Mouse (Mus musculus): ENCODE results near the gene Zfp94. TPM values are rescaled to one million over a fixed set of nuclear protein-coding genes. Genes with fewer than 3 reads are reported as not detected.

Gene Zfp94
- polyA plus RNA-seq, 1 experiment from 2014 or later: 10.7 TPM

- DNase-seq (ENCODE audit: low spot score) (no peak), ATAC-seq (replicated peaks; ENCODE audit: insufficient number of reproducible peaks, low FRiP score, low TSS enrichment, low read depth) (no peak)
- 83% methylated on average over 14 of the region's 14 CpGs for WGBS
- H3K4me2 ChIP-seq (ENCODE audit: low read depth, low read length): no peak overlapping the region
- H3K9me3 ChIP-seq (replicated peaks; ENCODE audit: control insufficient read depth, low read length): no peaks in the 10 kb centered on the region
- no peaks in the 10 kb centered on the region; the same call in 1 of the 2 replicates for H3K36me3 ChIP-seq (replicated peaks; ENCODE audit: control insufficient read depth, insufficient read depth, low read depth, low read length)
- H3K27me3 ChIP-seq (ENCODE audit: control insufficient read depth, insufficient read depth, low read length): no peaks in the 10 kb centered on the region
- no peaks in the 10 kb centered on the region for H3K4me1 ChIP-seq (ENCODE audit: control insufficient read depth, insufficient read depth, low read length)
- no peak overlapping the region for H3K27ac ChIP-seq (replicated peaks; ENCODE audit: low read depth, low read length)
- no peak overlapping the region for H3K4me3 ChIP-seq (ENCODE audit: low read depth, low read length)
- no peak overlapping the region for H3K9ac ChIP-seq (replicated peaks; ENCODE audit: low read length)
Observed at GRCm38 (mm10) chr7:24327281-24327975, 11.0 kb upstream of the Zfp94 start.

DNA sequence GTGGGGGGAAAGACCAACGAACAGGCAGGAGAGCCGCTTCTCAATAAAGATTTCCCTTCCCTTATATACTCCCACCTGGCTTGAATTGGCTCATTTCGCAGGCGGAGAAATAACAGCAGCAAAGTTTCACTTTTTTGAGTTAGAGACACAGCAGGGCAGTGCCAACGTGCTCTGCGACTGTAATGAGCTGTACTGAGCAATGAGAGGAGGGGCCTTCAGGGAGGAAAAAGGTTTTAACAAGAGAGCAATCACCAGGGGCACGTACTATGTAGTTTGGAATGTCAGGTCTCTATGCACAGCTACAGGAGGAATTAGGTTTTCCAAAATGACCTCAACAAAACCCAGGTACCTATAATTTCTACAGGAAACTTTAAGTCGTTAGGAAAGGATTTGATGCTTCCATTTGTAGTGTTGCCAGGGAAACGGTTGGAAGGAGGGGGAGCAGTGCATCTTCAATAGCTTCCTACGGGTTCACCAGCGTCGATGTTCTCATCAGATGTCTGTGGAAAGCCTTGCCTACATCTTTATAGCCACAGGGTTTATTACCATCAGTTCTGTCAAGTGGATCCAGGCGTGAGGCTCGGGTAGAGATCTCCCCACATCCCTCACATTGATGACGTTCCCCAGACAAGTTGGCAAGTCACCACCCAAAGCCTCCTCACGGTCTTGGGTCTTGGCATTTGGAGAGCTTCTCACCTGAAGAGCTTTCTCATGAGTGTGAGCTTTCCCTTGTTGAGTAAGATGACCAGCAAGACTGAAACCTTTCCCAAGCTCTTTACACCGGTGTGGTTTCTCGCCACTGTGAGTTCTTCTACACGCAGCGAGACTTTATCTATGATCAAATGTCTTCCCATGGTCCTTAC is 10.0 kb upstream of the Zfp94 start:
- Histone ChIP-seq H3K27ac (replicated peaks; ENCODE audit: low read depth, low read length) (no peak overlapping the region), H3K9ac (replicated peaks; ENCODE audit: low read length) (peak overlapping the region; percentile 43), H3K36me3 (replicated peaks; ENCODE audit: control insufficient read depth, insufficient read depth, low read depth, low read length) (no peaks in the 10 kb centered on the region; the same call in 1 of the 2 replicates), H3K9me3 (replicated peaks; ENCODE audit: control insufficient read depth, low read length) (no peaks in the 10 kb centered on the region), H3K4me2 (ENCODE audit: low read depth, low read length) (peak overlapping the region; percentile 30), H3K4me3 (ENCODE audit: low read depth, low read length) (peak overlapping the region; percentile 24), H3K4me1 (ENCODE audit: control insufficient read depth, insufficient read depth, low read length) (no peaks in the 10 kb centered on the region), H3K27me3 (ENCODE audit: control insufficient read depth, insufficient read depth, low read length) (no peaks in the 10 kb centered on the region)
- ATAC-seq (replicated peaks; ENCODE audit: insufficient number of reproducible peaks, low FRiP score, low TSS enrichment, low read depth) (no peak), DNase-seq (ENCODE audit: low spot score) (no peak)
- 44% methylated on average over 20 of the region's 20 CpGs for WGBS

DNA sequence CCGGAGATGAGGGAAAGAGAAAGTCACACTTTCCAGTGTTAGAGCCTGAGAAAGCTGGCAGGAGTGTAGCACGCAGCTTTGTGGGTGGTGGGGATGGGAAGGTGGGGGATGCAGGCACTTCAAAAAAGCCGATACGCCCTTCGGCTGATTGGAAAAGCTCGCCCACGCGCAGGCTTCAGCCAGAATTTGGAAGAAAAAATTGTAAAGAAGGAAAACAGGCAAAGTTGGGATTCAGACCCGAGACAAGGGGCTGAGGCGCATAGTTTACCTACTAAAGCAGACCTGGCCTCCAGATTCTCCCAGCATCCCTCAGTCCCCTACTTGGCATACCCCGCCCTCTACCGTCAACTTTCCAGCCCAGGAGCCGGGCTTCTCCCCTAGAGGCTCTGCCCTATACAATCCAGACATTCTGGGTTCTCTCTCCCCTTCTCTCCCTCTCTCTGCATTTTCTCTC is 9.2 kb upstream of the Zfp94 start:
- Histone ChIP-seq H3K4me2 (ENCODE audit: low read depth, low read length) (peak overlapping the region; percentile 30), H3K27ac (replicated peaks; ENCODE audit: low read depth, low read length) (no peak overlapping the region), H3K27me3 (ENCODE audit: control insufficient read depth, insufficient read depth, low read length) (no peaks in the 10 kb centered on the region)

DNA sequence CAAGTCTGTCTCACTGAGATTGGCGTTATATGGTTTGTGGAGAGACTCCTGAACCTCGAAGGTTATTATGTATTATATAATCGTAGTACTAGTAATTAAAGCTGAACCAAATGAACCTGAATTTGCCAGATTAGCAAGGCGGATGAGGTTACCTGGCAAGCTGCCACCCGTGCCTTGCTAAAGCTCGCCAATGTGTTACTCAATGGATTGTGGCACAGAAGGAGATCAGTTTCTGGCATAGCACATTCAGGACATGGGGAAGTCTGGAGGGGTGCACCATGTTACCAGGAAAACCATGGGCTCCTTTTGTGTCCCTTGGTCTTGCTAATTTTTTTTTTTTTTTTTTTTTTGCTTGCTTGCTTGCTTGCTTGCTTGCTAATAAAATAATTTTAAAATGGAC is 8.7 kb upstream of the Zfp94 start:
- Histone ChIP-seq H3K4me2 (ENCODE audit: low read depth, low read length) (no peak overlapping the region; the same call in 1 of the 2 replicates), H3K4me1 (ENCODE audit: control insufficient read depth, insufficient read depth, low read length) (no peaks in the 10 kb centered on the region), H3K36me3 (replicated peaks; ENCODE audit: control insufficient read depth, insufficient read depth, low read depth, low read length) (no peaks in the 10 kb centered on the region; the same call in 1 of the 2 replicates), H3K4me3 (ENCODE audit: low read depth, low read length) (no peak overlapping the region), H3K27me3 (ENCODE audit: control insufficient read depth, insufficient read depth, low read length) (no peaks in the 10 kb centered on the region), H3K9me3 (replicated peaks; ENCODE audit: control insufficient read depth, low read length) (no peaks in the 10 kb centered on the region), H3K27ac (replicated peaks; ENCODE audit: low read depth, low read length) (no peak overlapping the region), H3K9ac (replicated peaks; ENCODE audit: low read length) (no peak overlapping the region)
- 95% methylated on average over 6 of the region's 6 CpGs for WGBS
- DNase-seq (ENCODE audit: low spot score) (no peak), ATAC-seq (replicated peaks; ENCODE audit: insufficient number of reproducible peaks, low FRiP score, low TSS enrichment, low read depth) (no peak)

More for the DNA sequence above, 9.2 kb upstream of the Zfp94 start:
- Histone ChIP-seq H3K36me3 (replicated peaks; ENCODE audit: control insufficient read depth, insufficient read depth, low read depth, low read length) (no peaks in the 10 kb centered on the region; the same call in 1 of the 2 replicates), H3K4me1 (ENCODE audit: control insufficient read depth, insufficient read depth, low read length) (no peaks in the 10 kb centered on the region), H3K9me3 (replicated peaks; ENCODE audit: control insufficient read depth, low read length) (no peaks in the 10 kb centered on the region), H3K9ac (replicated peaks; ENCODE audit: low read length) (peak overlapping the region; percentile 43), H3K4me3 (ENCODE audit: low read depth, low read length) (peak overlapping the region; percentile 24)
- peak; percentile 56 for ATAC-seq (replicated peaks; ENCODE audit: insufficient number of reproducible peaks, low FRiP score, low TSS enrichment, low read depth)
- WGBS: 5% methylated on average over 13 of the region's 13 CpGs
- peak; percentile 72 for DNase-seq (ENCODE audit: low spot score)

DNA sequence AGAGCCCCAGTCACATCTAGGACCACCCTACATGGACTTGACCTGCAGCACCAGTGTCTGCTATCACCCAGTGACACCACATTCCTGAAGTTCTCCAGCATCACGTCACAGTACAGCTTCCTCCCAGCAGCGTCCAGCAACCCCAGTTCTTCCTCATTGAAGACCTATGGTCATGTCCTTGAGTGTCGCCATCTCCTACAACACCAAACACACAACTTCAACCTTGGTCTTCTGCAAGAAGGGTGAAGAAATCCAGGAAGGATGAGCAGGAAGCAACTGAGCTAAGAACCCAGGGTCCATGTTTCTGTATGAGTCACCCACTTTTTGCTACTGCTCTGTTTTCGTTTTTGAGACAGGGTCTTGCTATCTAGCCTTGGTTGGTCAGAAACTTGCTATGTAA is 6.1 kb upstream of the Zfp94 start:
- no peak for ATAC-seq (replicated peaks; ENCODE audit: insufficient number of reproducible peaks, low FRiP score, low TSS enrichment, low read depth)
- H3K4me2 ChIP-seq (ENCODE audit: low read depth, low read length): no peak overlapping the region
- WGBS: 77% methylated on average over 4 of the region's 4 CpGs
- H3K27me3 ChIP-seq (ENCODE audit: control insufficient read depth, insufficient read depth, low read length): no peaks in the 10 kb centered on the region
- no peaks in the 10 kb centered on the region; the same call in 1 of the 2 replicates for H3K36me3 ChIP-seq (replicated peaks; ENCODE audit: control insufficient read depth, insufficient read depth, low read depth, low read length)
- H3K4me1 ChIP-seq (ENCODE audit: control insufficient read depth, insufficient read depth, low read length): no peaks in the 10 kb centered on the region
- no peaks in the 10 kb centered on the region for H3K9me3 ChIP-seq (replicated peaks; ENCODE audit: control insufficient read depth, low read length)
- DNase-seq (ENCODE audit: low spot score): no peak
- no peak overlapping the region for H3K4me3 ChIP-seq (ENCODE audit: low read depth, low read length)
- no peak overlapping the region for H3K27ac ChIP-seq (replicated peaks; ENCODE audit: low read depth, low read length)
- no peak overlapping the region for H3K9ac ChIP-seq (replicated peaks; ENCODE audit: low read length)

DNA sequence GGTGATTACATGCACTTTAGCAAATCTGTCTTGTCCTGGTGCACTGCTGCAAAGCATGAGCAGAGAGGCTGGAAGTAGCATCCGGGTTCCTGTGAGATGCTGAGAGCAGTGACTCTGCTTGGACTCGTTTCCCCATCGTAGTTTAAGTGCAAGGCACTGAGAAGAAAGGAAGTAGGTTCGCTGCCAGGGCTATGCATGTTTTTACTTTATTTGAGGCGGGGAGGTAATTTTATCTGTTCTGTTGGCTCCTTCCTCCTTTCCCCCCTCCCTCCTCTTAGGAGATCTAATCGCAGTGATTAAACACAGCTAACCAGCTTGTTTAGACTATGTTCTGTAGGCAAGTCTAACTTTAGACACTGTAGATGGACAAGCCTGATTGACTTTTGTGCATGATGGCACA is 2.5 kb upstream of the Zfp94 start:
- H3K4me1 ChIP-seq (ENCODE audit: control insufficient read depth, insufficient read depth, low read length): no peaks in the 10 kb centered on the region
- H3K27me3 ChIP-seq (ENCODE audit: control insufficient read depth, insufficient read depth, low read length): no peaks in the 10 kb centered on the region
- ATAC-seq (replicated peaks; ENCODE audit: insufficient number of reproducible peaks, low FRiP score, low TSS enrichment, low read depth) (no peak), DNase-seq (ENCODE audit: low spot score) (peak; percentile 38)
- WGBS: 59% methylated on average over 6 of the region's 6 CpGs
- no peaks in the 10 kb centered on the region for H3K36me3 ChIP-seq (replicated peaks; ENCODE audit: control insufficient read depth, insufficient read depth, low read depth, low read length)
- no peak overlapping the region for H3K4me2 ChIP-seq (ENCODE audit: low read depth, low read length)
- no peak overlapping the region for H3K9ac ChIP-seq (replicated peaks; ENCODE audit: low read length)
- no peak overlapping the region for H3K4me3 ChIP-seq (ENCODE audit: low read depth, low read length)
- no peaks in the 10 kb centered on the region for H3K9me3 ChIP-seq (replicated peaks; ENCODE audit: control insufficient read depth, low read length)
- no peak overlapping the region for H3K27ac ChIP-seq (replicated peaks; ENCODE audit: low read depth, low read length)

DNA sequence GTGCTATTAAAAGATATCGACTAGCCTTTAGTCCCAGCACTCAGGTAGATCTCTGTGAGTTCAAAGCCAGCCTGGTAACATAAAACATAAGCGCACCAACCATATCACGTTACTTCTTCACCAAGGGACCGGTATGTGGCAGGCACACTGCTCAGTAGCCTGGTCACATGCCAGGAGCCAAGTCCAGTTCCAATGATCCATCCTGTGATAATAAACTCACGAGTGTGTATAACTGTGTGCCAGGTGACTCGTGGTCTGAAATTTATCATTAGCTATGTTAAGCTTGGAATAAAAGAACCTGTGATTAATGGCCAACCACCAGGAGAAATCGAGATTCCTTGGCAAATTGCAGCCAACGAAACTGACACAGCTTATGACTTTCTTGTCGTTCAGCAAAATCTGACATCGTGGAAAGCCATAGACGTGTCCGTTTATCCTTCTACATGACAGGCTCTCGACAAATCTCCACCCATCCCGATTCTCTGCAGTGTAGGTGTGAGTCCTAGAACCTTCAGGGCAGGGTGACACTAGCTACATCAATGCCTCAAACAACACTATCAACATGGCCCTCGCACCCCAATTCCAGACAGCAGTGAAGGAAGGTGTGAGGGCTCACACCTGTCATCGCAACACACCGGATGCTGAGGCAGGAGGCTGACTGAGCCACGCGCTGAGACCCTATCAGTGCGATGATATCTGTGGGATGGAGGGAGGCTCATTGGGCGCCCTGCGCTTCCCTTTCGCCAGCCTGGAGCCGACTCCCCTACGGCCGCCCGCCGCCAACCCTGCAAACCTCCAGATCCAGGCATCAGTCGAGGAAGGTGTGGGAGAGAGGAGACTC is 520 bp downstream of the Zfp94 start:
- ATAC-seq (replicated peaks; ENCODE audit: insufficient number of reproducible peaks, low FRiP score, low TSS enrichment, low read depth) (no peak; the same call in none of the 2 replicates), DNase-seq (ENCODE audit: low spot score) (no peak)
- H3K4me2 ChIP-seq (ENCODE audit: low read depth, low read length): peak overlapping the region; percentile 66
- no peaks in the 10 kb centered on the region for H3K4me1 ChIP-seq (ENCODE audit: control insufficient read depth, insufficient read depth, low read length)
- WGBS: 33% methylated on average over 29 of the region's 29 CpGs
- H3K9me3 ChIP-seq (replicated peaks; ENCODE audit: control insufficient read depth, low read length): no peaks in the 10 kb centered on the region
- no peak overlapping the region for H3K27ac ChIP-seq (replicated peaks; ENCODE audit: low read depth, low read length)
- no peaks in the 10 kb centered on the region for H3K27me3 ChIP-seq (ENCODE audit: control insufficient read depth, insufficient read depth, low read length)
- H3K4me3 ChIP-seq (ENCODE audit: low read depth, low read length): peak overlapping the region; percentile 49
- peak overlapping the region; percentile 79 for H3K9ac ChIP-seq (replicated peaks; ENCODE audit: low read length)
- H3K36me3 ChIP-seq (replicated peaks; ENCODE audit: control insufficient read depth, insufficient read depth, low read depth, low read length): no peaks in the 10 kb centered on the region
